Mouse (Mus musculus): ENCODE data around the gene Tlk2. TPM values are rescaled to one million over a fixed set of nuclear protein-coding genes. Genes with fewer than 3 reads are reported as not detected.

The Tlk2 gene
- polyA plus RNA-seq, 1 experiment = 16.9 TPM

DNA sequence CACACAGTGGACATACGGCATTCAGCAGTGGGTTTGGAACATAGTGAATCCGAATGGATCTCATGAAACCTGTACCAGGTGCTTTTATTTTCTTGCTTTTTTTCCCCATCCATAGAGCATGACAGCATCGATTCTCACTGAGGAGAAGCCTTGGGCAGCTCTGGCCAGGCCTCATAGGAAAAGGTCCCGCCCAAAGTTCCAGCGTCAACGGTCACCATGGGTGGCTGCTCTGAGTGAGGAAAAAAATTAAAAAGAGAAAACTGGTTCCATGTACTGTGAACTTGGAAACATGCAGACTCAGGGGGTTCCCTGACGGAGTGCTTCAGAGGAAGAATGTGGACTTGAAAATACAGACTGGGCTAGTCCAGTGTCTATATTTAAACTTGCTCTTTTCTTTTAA lies 102.7 kb downstream of the Tlk2 start:
- peaks cover 74% of the 10 kb centered on the region for H3K36me3 ChIP-seq (ENCODE audit: control insufficient read depth, insufficient read depth)

DNA sequence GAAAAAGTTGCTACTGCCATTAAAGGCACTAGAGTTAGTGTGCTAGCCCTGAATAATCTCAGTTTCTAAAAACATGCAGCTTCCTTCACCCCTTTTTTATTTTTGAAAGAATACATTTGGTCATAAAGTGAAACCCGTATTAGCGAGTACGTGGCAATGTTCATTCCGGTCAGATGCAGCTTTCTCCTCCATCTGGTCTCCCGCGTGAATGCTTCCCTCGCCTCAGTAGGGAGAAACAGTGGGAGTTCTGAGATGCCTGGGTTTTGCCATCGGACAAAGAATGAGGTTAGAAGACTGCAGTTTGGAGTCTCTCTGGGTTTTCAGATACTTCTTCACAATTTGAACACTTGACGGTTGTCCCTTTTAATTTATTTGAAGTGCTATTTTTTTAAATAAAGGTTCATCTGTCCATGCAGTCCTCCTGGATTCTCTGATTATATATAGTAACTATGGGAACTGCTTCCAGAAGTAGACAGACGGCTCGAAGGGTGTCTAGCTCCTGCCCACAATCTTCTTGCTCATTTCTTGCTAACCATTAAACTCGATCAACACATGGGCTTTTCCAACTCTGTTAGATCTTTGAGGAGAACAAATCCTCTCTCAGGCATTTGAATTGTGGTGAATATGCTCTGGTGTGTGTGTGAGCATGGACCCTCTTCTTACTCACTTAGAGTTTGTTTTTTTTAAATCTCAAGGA lies 103.3 kb downstream of the Tlk2 start:
- Histone ChIP-seq H3K36me3 (ENCODE audit: control insufficient read depth, insufficient read depth) (peaks cover 73% of the 10 kb centered on the region), H3K27me3 (ENCODE audit: control insufficient read depth, insufficient read depth, insufficient read length) (no peaks in the 10 kb centered on the region)
- no peak for TF ChIP-seq CTCF (IDR thresholded peaks at IDR 0.05; ENCODE audit: control insufficient read depth, insufficient read depth, insufficient read length)

More for the DNA sequence above, 102.7 kb downstream of the Tlk2 start:
- H3K4me3 ChIP-seq (ENCODE audit: insufficient read depth, poor library complexity, severe bottlenecking) = no peak overlapping the region
- no peaks in the 10 kb centered on the region for H3K79me2 ChIP-seq (ENCODE audit: control insufficient read depth, insufficient read depth)
- TF ChIP-seq MYOD1 (IDR thresholded peaks at IDR 0.05; ENCODE audit: control insufficient read depth, insufficient read length, low read depth) = no peak
- TF ChIP-seq CTCF (IDR thresholded peaks at IDR 0.05; ENCODE audit: control insufficient read depth, insufficient read depth, insufficient read length) = no peak
- TF ChIP-seq FOSL1 (IDR thresholded peaks at IDR 0.05; ENCODE audit: insufficient read depth, low read length, poor library complexity, severe bottlenecking) = no peak
- TF ChIP-seq MAX (IDR thresholded peaks at IDR 0.05) = no peak
- TF ChIP-seq CEBPB (IDR thresholded peaks at IDR 0.05; ENCODE audit: low read depth) = no peak
- no peak for TF ChIP-seq USF1 (IDR thresholded peaks at IDR 0.05; ENCODE audit: low read depth)
- no peak for TF ChIP-seq MYOG (IDR thresholded peaks at IDR 0.05; ENCODE audit: control insufficient read depth, extremely low read depth, insufficient read length)
- H3ac ChIP-seq (ENCODE audit: control insufficient read depth, insufficient read length, low read depth) = no peak overlapping the region
- no peaks in the 10 kb centered on the region for H3K79me3 ChIP-seq (ENCODE audit: low read depth)
- no peaks in the 10 kb centered on the region for H3K27me3 ChIP-seq (ENCODE audit: control insufficient read depth, insufficient read depth, insufficient read length)

DNA sequence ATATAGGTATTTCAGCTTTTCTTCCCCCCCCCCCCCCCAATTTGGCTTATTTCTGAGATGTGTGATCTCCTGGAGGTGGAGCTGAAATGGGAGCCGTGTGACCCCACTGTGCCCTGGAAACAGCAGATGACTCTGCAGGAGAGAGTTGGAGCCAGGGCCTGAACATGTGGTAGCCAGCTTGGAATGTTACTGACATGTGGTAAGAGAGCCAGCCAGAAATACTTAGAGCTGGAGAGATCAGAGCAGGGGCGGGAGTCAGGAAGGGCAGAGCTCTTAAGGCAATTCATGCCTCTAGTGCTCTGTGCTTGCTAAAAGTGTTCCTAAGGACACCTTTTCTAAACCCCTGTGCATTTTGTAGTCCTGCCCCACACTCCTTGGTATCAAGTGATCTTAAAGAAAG lies 103.9 kb downstream of the Tlk2 start:
- Histone ChIP-seq H3K27me3 (ENCODE audit: control insufficient read depth, insufficient read depth, insufficient read length) (no peaks in the 10 kb centered on the region), H3ac (ENCODE audit: control insufficient read depth, insufficient read length, low read depth) (no peak overlapping the region), H3K4me3 (ENCODE audit: insufficient read depth, poor library complexity, severe bottlenecking) (no peak overlapping the region), H3K79me3 (ENCODE audit: low read depth) (no peaks in the 10 kb centered on the region), H3K79me2 (ENCODE audit: control insufficient read depth, insufficient read depth) (no peaks in the 10 kb centered on the region), H3K36me3 (ENCODE audit: control insufficient read depth, insufficient read depth) (peaks cover 73% of the 10 kb centered on the region)
- TF ChIP-seq CTCF (IDR thresholded peaks at IDR 0.05; ENCODE audit: control insufficient read depth, insufficient read depth, insufficient read length) (no peak), FOSL1 (IDR thresholded peaks at IDR 0.05; ENCODE audit: insufficient read depth, low read length, poor library complexity, severe bottlenecking) (no peak), USF1 (IDR thresholded peaks at IDR 0.05; ENCODE audit: low read depth) (no peak), MAX (IDR thresholded peaks at IDR 0.05) (no peak)

More for the DNA sequence above, 103.3 kb downstream of the Tlk2 start:
- Histone ChIP-seq H3ac (ENCODE audit: control insufficient read depth, insufficient read length, low read depth) (no peak overlapping the region), H3K79me3 (ENCODE audit: low read depth) (no peaks in the 10 kb centered on the region), H3K79me2 (ENCODE audit: control insufficient read depth, insufficient read depth) (no peaks in the 10 kb centered on the region), H3K4me3 (ENCODE audit: insufficient read depth, poor library complexity, severe bottlenecking) (no peak overlapping the region)

DNA sequence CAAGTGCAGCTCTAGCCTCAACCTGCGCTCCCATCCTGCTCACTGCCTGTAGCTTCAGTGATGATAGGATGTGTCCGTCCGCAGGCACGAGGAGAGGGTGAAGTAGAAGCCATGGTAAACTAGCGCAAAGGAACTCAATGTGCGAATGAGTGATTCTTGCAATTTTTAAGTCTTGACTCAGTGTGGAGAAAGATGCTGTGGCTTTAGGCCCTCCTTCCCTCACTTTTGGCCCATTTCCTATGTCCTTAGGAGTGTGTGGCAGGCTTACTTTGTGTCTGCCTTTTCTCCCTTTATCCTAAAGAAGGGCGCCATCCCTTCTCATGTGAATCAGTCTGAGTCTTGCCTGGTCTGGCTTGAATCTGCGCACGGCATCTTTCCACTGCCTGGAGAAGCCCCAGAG lies 104.4 kb downstream of the Tlk2 start:
- H3K36me3 ChIP-seq (ENCODE audit: control insufficient read depth, insufficient read depth) = peaks cover 76% of the 10 kb centered on the region
- no peak overlapping the region for H3K4me3 ChIP-seq (ENCODE audit: insufficient read depth, poor library complexity, severe bottlenecking)
- H3K79me2 ChIP-seq (ENCODE audit: control insufficient read depth, insufficient read depth) = no peaks in the 10 kb centered on the region
- TF ChIP-seq FOSL1 (IDR thresholded peaks at IDR 0.05; ENCODE audit: insufficient read depth, low read length, poor library complexity, severe bottlenecking) (no peak), MYOD1 (IDR thresholded peaks at IDR 0.05; ENCODE audit: control insufficient read depth, insufficient read length, low read depth) (no peak), MAX (IDR thresholded peaks at IDR 0.05) (no peak), CTCF (IDR thresholded peaks at IDR 0.05; ENCODE audit: control insufficient read depth, insufficient read depth, insufficient read length) (no peak), CEBPB (IDR thresholded peaks at IDR 0.05; ENCODE audit: low read depth) (no peak), USF1 (IDR thresholded peaks at IDR 0.05; ENCODE audit: low read depth) (no peak), MYOG (IDR thresholded peaks at IDR 0.05; ENCODE audit: control insufficient read depth, extremely low read depth, insufficient read length) (no peak)
- no peaks in the 10 kb centered on the region for H3K79me3 ChIP-seq (ENCODE audit: low read depth)
- H3K27me3 ChIP-seq (ENCODE audit: control insufficient read depth, insufficient read depth, insufficient read length) = no peaks in the 10 kb centered on the region
- H3ac ChIP-seq (ENCODE audit: control insufficient read depth, insufficient read length, low read depth) = no peak overlapping the region

DNA sequence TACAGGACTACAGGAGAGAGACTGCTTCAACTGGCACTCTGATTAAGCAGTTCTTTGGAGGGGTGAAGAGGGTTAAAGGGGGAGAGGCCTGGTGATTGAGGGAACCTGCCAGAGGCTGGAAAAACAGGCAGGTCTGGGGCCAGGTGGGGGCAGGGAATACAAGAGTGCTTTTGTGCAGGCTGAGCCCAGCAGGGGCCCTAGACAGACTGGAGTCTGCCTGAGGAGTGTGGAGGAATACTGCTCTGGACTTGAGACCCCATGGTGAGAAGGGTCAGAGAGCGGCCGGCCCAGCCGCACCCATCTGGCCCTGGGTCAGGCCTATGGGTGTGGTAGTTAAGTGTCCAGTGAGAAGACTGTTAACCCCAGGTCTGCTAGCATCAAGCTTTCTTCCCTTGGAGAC lies 107.1 kb downstream of the Tlk2 start:
- no peaks in the 10 kb centered on the region for H3K79me3 ChIP-seq (ENCODE audit: low read depth)
- H3K27me3 ChIP-seq (ENCODE audit: control insufficient read depth, insufficient read depth, insufficient read length) = no peaks in the 10 kb centered on the region
- no peaks in the 10 kb centered on the region for H3K79me2 ChIP-seq (ENCODE audit: control insufficient read depth, insufficient read depth)
- H3ac ChIP-seq (ENCODE audit: control insufficient read depth, insufficient read length, low read depth) = no peak overlapping the region
- TF ChIP-seq CTCF (IDR thresholded peaks at IDR 0.05; ENCODE audit: control insufficient read depth, insufficient read depth, insufficient read length) = no peak
- no peak for TF ChIP-seq USF1 (IDR thresholded peaks at IDR 0.05; ENCODE audit: low read depth)
- TF ChIP-seq CEBPB (IDR thresholded peaks at IDR 0.05; ENCODE audit: low read depth) = no peak
- TF ChIP-seq MAX (IDR thresholded peaks at IDR 0.05) = no peak
- no peak for TF ChIP-seq MYOG (IDR thresholded peaks at IDR 0.05; ENCODE audit: control insufficient read depth, extremely low read depth, insufficient read length)
- TF ChIP-seq MYOD1 (IDR thresholded peaks at IDR 0.05; ENCODE audit: control insufficient read depth, insufficient read length, low read depth) = no peak
- no peak for TF ChIP-seq FOSL1 (IDR thresholded peaks at IDR 0.05; ENCODE audit: insufficient read depth, low read length, poor library complexity, severe bottlenecking)
- peaks cover 61% of the 10 kb centered on the region for H3K36me3 ChIP-seq (ENCODE audit: control insufficient read depth, insufficient read depth)
- no peak overlapping the region for H3K4me3 ChIP-seq (ENCODE audit: insufficient read depth, poor library complexity, severe bottlenecking)

DNA sequence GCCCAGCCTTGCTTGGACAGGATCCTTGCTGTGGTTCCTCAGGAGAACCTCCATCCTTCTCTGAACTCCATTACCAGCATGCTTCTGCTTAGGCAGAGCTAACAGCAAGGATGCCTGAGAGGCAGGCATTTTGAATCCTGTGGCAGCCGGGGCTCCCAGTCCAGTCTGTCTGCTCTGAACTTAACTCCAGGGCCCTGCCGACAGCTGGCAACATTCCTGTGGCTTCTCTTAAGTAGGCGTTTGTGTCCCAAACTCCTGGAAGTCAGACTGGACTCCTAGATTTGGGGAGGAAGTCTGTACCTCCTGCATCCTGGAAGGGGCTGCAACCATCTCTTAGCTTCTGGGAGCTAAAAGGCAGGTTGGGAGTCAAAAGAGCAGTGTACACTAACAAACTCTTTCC lies 110.8 kb downstream of the Tlk2 start:
- H3ac ChIP-seq (ENCODE audit: control insufficient read depth, insufficient read length, low read depth) = no peak overlapping the region
- peaks cover 25% of the 10 kb centered on the region for H3K79me2 ChIP-seq (ENCODE audit: control insufficient read depth, insufficient read depth)
- H3K36me3 ChIP-seq (ENCODE audit: control insufficient read depth, insufficient read depth) = peaks cover 25% of the 10 kb centered on the region
- TF ChIP-seq USF1 (IDR thresholded peaks at IDR 0.05; ENCODE audit: low read depth) (no peak), FOSL1 (IDR thresholded peaks at IDR 0.05; ENCODE audit: insufficient read depth, low read length, poor library complexity, severe bottlenecking) (no peak), CEBPB (IDR thresholded peaks at IDR 0.05; ENCODE audit: low read depth) (no peak), MYOG (IDR thresholded peaks at IDR 0.05; ENCODE audit: control insufficient read depth, extremely low read depth, insufficient read length) (no peak), CTCF (IDR thresholded peaks at IDR 0.05; ENCODE audit: control insufficient read depth, insufficient read depth, insufficient read length) (no peak), MYOD1 (IDR thresholded peaks at IDR 0.05; ENCODE audit: control insufficient read depth, insufficient read length, low read depth) (no peak), MAX (IDR thresholded peaks at IDR 0.05) (no peak)
- no peak overlapping the region for H3K4me3 ChIP-seq (ENCODE audit: insufficient read depth, poor library complexity, severe bottlenecking)
- no peaks in the 10 kb centered on the region for H3K27me3 ChIP-seq (ENCODE audit: control insufficient read depth, insufficient read depth, insufficient read length)
- H3K79me3 ChIP-seq (ENCODE audit: low read depth) = peaks cover 15% of the 10 kb centered on the region
